Mouse (Mus musculus) midbrain, embryonic 13.5 days (tissue): ENCODE measurements at regions not wholly inside any gene's neighbourhood (a gene's known extent, or its start where the extent isn't known, plus 50 kb on each side); places are given as distances from the start of the nearest gene placed in this dataset.
A peak's percentile ranks its signal among the peaks of the same experiment; 100 is the strongest.

ENCODE experiments used
- ATAC-seq: fragments of 200-750 bp; cut with Nextera tagmentation; 2 replicates; pipeline ENCODE4 v1.8.0; 2017; ENCODE audit warnings: mild to moderate bottlenecking, moderate TSS enrichment, moderate library complexity
- H3K27ac ChIP-seq: fragments of 300-500 bp; sonication (generic); 2 replicates; pipeline ENCODE4 v1.5.1; 2015; ENCODE audit warnings: inconsistent platforms, mild to moderate bottlenecking, moderate library complexity
- H3K27me3 ChIP-seq: fragments of 300-500 bp; sonication (generic); 2 replicates; pipeline ENCODE4 v1.6.1; 2015; ENCODE audit warnings: mild to moderate bottlenecking, inconsistent platforms
- H3K36me3 ChIP-seq: fragments of 300-500 bp; sonication (generic); 2 replicates; pipeline ENCODE4 v1.6.1; 2015; ENCODE audit warnings: mild to moderate bottlenecking, inconsistent platforms
- H3K4me1 ChIP-seq: fragments of 300-500 bp; sonication (generic); replicated peaks from 2 replicates; pipeline ENCODE4 v1.6.1; 2015; ENCODE audit warnings: inconsistent platforms
- H3K4me2 ChIP-seq: fragments of 300-500 bp; sonication (generic); replicated peaks from 2 replicates; pipeline ENCODE4 v1.6.1; 2015; ENCODE audit warnings: moderate library complexity, mild to moderate bottlenecking, inconsistent platforms
- H3K4me3 ChIP-seq: fragments of 300-500 bp; sonication (generic); replicated peaks from 2 replicates; pipeline ENCODE4 v1.5.1; 2015; ENCODE audit warnings: mild to moderate bottlenecking, inconsistent platforms
- H3K9ac ChIP-seq: fragments of 300-500 bp; sonication (generic); replicated peaks from 2 replicates; pipeline ENCODE4 v1.6.1; 2015; ENCODE audit warnings: mild to moderate bottlenecking, inconsistent platforms
- H3K9me3 ChIP-seq: fragments of 300-500 bp; sonication (generic); 2 replicates; pipeline ENCODE4 v1.6.1; 2016; ENCODE audit warnings: mild to moderate bottlenecking, inconsistent platforms
- WGBS: fragments of 180-500 bp; shearing (Covaris S2); methylation state at CpG from one replicate; pipeline ENCODE4 v1.1.7; 2015; 5-methylcytosine and 5-hydroxymethylcytosine counted together

DNA sequence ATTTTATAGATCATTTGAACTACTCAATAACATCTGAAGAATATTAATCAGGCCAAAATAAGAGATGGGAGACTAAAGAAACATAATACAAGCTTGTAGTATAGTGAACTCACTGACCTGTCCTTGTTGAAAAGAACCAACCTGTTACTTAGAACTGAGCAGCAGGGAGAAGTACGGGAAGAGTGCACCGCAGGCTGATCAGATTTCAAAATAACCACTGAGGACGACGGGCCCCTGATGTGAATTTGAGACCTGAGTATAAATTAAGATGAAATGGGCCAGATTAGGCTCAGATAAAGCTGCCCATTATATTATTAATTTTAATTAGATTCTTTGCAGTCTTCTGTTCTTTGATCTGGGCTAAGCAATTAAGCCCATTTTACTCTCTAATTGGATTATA lies 391.2 kb upstream of the Tyrp1 start:
- Histone ChIP-seq H3K4me3 (no peak overlapping the region), H3K4me2 (no peak overlapping the region), H3K9ac (no peak overlapping the region), H3K27ac (no peak overlapping the region), H3K9me3 (no peaks in the 10 kb centered on the region), H3K4me1 (no peaks in the 10 kb centered on the region), H3K36me3 (no peaks in the 10 kb centered on the region), H3K27me3 (no peaks in the 10 kb centered on the region)
- ATAC-seq: no peak
- WGBS: 27% methylated on average over 4 of the region's 4 CpGs

GRCm38 (mm10) chr4:80463615-80464014 lies 370.3 kb upstream of the Tyrp1 start:
- WGBS: 76% methylated on average over 1 of the region's 1 CpGs
- H3K36me3 ChIP-seq: no peaks in the 10 kb centered on the region
- ATAC-seq: no peak
- no peak overlapping the region for H3K27ac ChIP-seq
- no peaks in the 10 kb centered on the region for H3K4me1 ChIP-seq
- no peak overlapping the region for H3K4me3 ChIP-seq
- H3K9me3 ChIP-seq: no peaks in the 10 kb centered on the region
- no peak overlapping the region for H3K9ac ChIP-seq
- H3K4me2 ChIP-seq: no peak overlapping the region
- no peaks in the 10 kb centered on the region for H3K27me3 ChIP-seq

DNA sequence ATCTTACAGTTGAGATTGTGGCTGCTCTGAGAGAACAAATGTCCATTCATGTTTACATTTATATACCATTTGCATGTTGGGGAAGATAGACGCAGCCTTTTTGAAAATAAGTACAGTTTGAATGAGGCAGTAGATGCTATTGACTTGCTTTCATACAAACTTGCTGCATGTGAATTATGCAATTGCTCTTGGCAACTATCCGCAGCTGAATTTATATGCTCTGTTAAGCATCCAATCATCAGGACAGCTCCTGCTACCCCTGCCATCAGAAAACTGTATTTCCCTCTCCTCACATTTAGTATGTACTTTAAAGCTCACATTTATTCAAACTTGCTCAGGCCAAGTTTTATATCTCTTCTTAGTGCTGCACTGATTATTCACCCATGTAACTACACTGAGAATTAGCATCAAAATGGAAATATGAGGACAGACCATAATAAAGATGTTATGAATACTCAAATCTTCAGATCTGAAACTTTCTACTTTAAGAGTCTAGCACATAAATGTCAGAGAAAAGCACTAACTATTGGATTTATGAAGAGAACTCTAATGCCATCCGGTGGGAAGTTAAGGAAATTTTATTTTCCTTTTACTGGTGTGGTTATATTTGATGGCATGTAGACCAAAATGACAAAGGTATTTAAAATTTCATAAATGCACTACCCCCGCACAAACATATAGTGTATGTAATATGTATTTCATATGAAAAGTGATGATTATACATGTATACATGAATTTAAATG lies 358.0 kb upstream of the Tyrp1 start:
- Histone ChIP-seq H3K27ac (no peak overlapping the region), H3K4me1 (no peaks in the 10 kb centered on the region), H3K9me3 (no peaks in the 10 kb centered on the region), H3K4me3 (no peak overlapping the region), H3K36me3 (no peaks in the 10 kb centered on the region), H3K4me2 (no peak overlapping the region), H3K9ac (no peak overlapping the region), H3K27me3 (no peaks in the 10 kb centered on the region)
- no peak for ATAC-seq
- 88% methylated on average over 4 of the region's 4 CpGs for WGBS

DNA sequence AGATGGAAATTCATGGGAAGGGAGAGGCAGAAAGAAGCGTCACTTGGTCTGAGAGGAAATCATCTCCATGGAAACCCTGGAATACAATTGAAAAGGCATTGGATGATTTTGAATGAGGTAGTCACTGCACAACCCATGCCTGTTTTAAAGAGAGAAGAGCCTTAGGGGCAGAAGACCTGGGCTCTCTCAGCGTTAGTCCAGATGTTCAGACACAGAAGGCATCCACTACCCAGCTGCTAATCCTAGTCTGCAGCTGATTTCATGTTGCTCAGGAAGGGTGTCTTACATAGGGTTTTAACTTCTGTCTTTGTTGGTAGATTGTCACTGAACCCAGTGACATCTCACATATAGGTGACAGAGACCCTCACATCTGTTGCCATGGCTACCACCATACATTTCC lies 318.8 kb upstream of the Tyrp1 start:
- no peaks in the 10 kb centered on the region; the same call in 1 of the 2 replicates for H3K27me3 ChIP-seq
- H3K36me3 ChIP-seq: no peaks in the 10 kb centered on the region
- no peak overlapping the region for H3K4me2 ChIP-seq
- peaks cover 12% of the 10 kb centered on the region; the same call in 1 of the 2 replicates for H3K4me1 ChIP-seq
- H3K9me3 ChIP-seq: no peaks in the 10 kb centered on the region
- 31% methylated on average over 2 of the region's 2 CpGs for WGBS
- H3K27ac ChIP-seq: no peak overlapping the region
- ATAC-seq: peak; percentile 53; the same call in 1 of the 2 replicates
- H3K9ac ChIP-seq: no peak overlapping the region
- no peak overlapping the region for H3K4me3 ChIP-seq

GRCm38 (mm10) chr4:80517476-80518285 lies 316.2 kb upstream of the Tyrp1 start:
- Histone ChIP-seq H3K9me3 (no peaks in the 10 kb centered on the region), H3K4me3 (no peak overlapping the region), H3K4me1 (peaks cover 12% of the 10 kb centered on the region; the same call in 1 of the 2 replicates), H3K9ac (no peak overlapping the region), H3K27ac (no peak overlapping the region), H3K36me3 (no peaks in the 10 kb centered on the region), H3K4me2 (peak overlapping the region; percentile 41), H3K27me3 (no peaks in the 10 kb centered on the region; the same call in 1 of the 2 replicates)
- WGBS: 28% methylated on average over 12 of the region's 12 CpGs
- ATAC-seq: peak; percentile 84

DNA sequence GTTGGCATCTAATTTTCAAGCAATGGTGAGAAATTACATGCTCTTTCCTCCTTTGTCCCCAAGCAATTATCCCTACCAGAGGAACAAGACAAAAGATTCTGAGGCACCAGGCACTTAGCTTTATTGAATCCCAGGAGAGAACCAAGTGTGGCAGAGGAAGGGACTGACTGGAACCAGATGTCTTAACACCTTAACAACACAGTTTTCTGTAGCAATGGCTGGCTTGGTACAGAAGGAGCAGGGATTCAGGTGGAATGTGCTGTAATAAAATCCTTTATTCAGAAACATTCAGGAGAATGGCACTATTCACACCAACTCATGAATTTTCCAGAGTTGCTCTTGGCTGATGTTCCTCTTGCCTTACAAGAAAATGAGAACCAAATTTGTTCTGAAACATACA lies 315.3 kb upstream of the Tyrp1 start:
- no peaks in the 10 kb centered on the region; the same call in 1 of the 2 replicates for H3K27me3 ChIP-seq
- H3K9me3 ChIP-seq: no peaks in the 10 kb centered on the region
- ATAC-seq: no peak

GRCm38 (mm10) chr4:80539854-80540253 lies 294.1 kb upstream of the Tyrp1 start:
- Histone ChIP-seq H3K4me1 (no peaks in the 10 kb centered on the region), H3K9me3 (no peaks in the 10 kb centered on the region), H3K27ac (no peak overlapping the region), H3K27me3 (no peaks in the 10 kb centered on the region), H3K4me2 (no peak overlapping the region), H3K36me3 (no peaks in the 10 kb centered on the region), H3K4me3 (no peak overlapping the region), H3K9ac (no peak overlapping the region)
- ATAC-seq: no peak
- 72% methylated on average over 4 of the region's 4 CpGs for WGBS

More for the DNA sequence above, 315.3 kb upstream of the Tyrp1 start:
- H3K9ac ChIP-seq: no peak overlapping the region
- no peak overlapping the region for H3K27ac ChIP-seq
- peaks cover 12% of the 10 kb centered on the region; the same call in 1 of the 2 replicates for H3K4me1 ChIP-seq
- H3K36me3 ChIP-seq: no peaks in the 10 kb centered on the region
- H3K4me3 ChIP-seq: no peak overlapping the region
- H3K4me2 ChIP-seq: no peak overlapping the region

- Histone ChIP-seq H3K4me2 (no peak overlapping the region), H3K4me3 (no peak overlapping the region), H3K9ac (no peak overlapping the region), H3K27ac (no peak overlapping the region), H3K4me1 (no peaks in the 10 kb centered on the region), H3K27me3 (no peaks in the 10 kb centered on the region), H3K9me3 (no peaks in the 10 kb centered on the region), H3K36me3 (no peaks in the 10 kb centered on the region)
- WGBS: 88% methylated on average over 3 of the region's 3 CpGs
- no peak for ATAC-seq
Observed at GRCm38 (mm10) chr4:80545086-80545485, 288.8 kb upstream of the Tyrp1 start.

- Histone ChIP-seq H3K9ac (no peak overlapping the region), H3K36me3 (no peaks in the 10 kb centered on the region), H3K9me3 (no peaks in the 10 kb centered on the region), H3K4me1 (no peaks in the 10 kb centered on the region), H3K27me3 (no peaks in the 10 kb centered on the region), H3K4me2 (no peak overlapping the region), H3K4me3 (no peak overlapping the region), H3K27ac (no peak overlapping the region)
- no peak for ATAC-seq
- WGBS: 82% methylated on average over 4 of the region's 4 CpGs
Observed at GRCm38 (mm10) chr4:80589438-80589837, 244.5 kb upstream of the Tyrp1 start.

DNA sequence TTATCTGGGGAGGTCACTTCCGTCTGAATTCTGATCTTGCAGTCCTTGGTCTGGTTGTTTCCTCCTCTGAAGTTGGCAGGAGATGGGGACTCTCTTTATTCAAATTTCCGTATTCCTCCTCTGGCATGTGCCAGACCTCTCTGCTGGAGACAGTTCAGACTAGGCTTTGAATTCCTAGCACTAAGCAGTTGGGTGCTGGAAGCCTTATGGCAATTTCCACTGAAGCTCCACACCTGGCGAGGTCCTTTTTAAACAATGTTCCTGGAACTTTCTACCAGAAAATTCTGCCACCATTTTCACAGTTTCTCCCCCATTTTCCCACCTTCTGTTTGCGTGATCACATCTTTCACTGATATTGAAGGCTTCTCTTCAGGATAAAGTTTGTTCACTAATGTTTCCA lies 205.7 kb upstream of the Tyrp1 start:
- H3K27ac ChIP-seq: no peak overlapping the region
- 84% methylated on average over 4 of the region's 4 CpGs for WGBS
- no peaks in the 10 kb centered on the region for H3K9me3 ChIP-seq
- no peaks in the 10 kb centered on the region for H3K4me1 ChIP-seq
- H3K9ac ChIP-seq: no peak overlapping the region
- H3K27me3 ChIP-seq: no peaks in the 10 kb centered on the region
- H3K4me3 ChIP-seq: no peak overlapping the region
- no peak for ATAC-seq
- H3K36me3 ChIP-seq: no peaks in the 10 kb centered on the region
- H3K4me2 ChIP-seq: no peak overlapping the region

DNA sequence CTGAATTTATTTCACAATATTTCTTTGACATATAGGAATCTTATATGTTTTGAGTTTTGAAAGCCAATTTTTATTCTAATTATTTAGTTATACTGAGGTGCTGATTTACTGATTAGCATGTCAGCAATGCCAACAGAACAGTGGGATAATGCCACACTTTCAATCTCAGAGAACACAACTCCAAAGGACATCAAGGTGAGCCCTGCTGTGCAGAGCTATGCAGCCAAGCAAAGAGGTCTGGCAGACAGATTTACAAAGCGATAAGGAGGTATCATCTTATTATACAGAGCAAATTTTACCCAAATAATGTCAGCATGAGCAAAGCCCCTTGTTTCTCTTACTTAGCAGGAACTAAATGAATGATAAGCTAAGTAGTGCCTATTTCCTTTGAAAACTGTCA lies 204.7 kb upstream of the Tyrp1 start:
- Histone ChIP-seq H3K27me3 (no peaks in the 10 kb centered on the region), H3K4me1 (no peaks in the 10 kb centered on the region), H3K27ac (no peak overlapping the region), H3K36me3 (no peaks in the 10 kb centered on the region), H3K9ac (no peak overlapping the region), H3K9me3 (no peaks in the 10 kb centered on the region), H3K4me3 (no peak overlapping the region), H3K4me2 (no peak overlapping the region)
- 73% methylated on average over 1 of the region's 1 CpGs for WGBS
- ATAC-seq: no peak

- no peaks in the 10 kb centered on the region for H3K36me3 ChIP-seq
- no peaks in the 10 kb centered on the region for H3K4me1 ChIP-seq
- no peak overlapping the region for H3K4me3 ChIP-seq
- H3K4me2 ChIP-seq: no peak overlapping the region
- no peak for ATAC-seq
- no peak overlapping the region for H3K9ac ChIP-seq
- no peaks in the 10 kb centered on the region for H3K27me3 ChIP-seq
- no peaks in the 10 kb centered on the region for H3K9me3 ChIP-seq
- H3K27ac ChIP-seq: no peak overlapping the region
Observed at GRCm38 (mm10) chr4:80630260-80630659, 203.7 kb upstream of the Tyrp1 start.
